18 mouse cellular contexts compared by ENCODE assay signal in genomic region chr14:54371460-54371859, GRCm38 (mm10). TPM values are rescaled to one million over a fixed set of nuclear protein-coding genes. Genes with fewer than 3 reads are reported as not detected.
DNase-seq lines count a peak whose midpoint lies in the region; ATAC-seq lines count a peak whose summit lies in the region.
"Had no signal": no experiment of that assay in that cellular context is flagged by ENCODE, and none has a peak within 500 bp of the region (broad histone marks: within the 10 kb centered on the region; RNA-seq: fewer than 3 reads in every experiment).

No protein-coding gene starts in this region.

- H3K9me3 ChIP-seq in kidney, embryonic 15.5 days (replicated peaks), result 0 out of 2 replicates have a peak, but pooled peaks cover 3% of the 10 kb centered on the region
- H3K9me3 ChIP-seq in embryonic facial prominence, embryonic 12.5 days, result peaks cover 4% of the 10 kb centered on the region; the same call in 1 of the 2 replicates
- no peaks in the 10 kb centered on the region for H3K9me3 ChIP-seq in forebrain, embryonic 16.5 days (ENCODE audit: control insufficient read depth, low read length)
- no peaks in the 10 kb centered on the region for H3K9me3 ChIP-seq in midbrain, embryonic 13.5 days
- H3K9me3 ChIP-seq: embryonic facial prominence, embryonic 13.5 days; heart, embryonic 10.5 days; limb, embryonic 13.5 days had no signal

- H3K4me1 ChIP-seq in kidney, embryonic 15.5 days, result no peaks in the 10 kb centered on the region
- no peaks in the 10 kb centered on the region for H3K4me1 ChIP-seq in embryonic facial prominence, embryonic 12.5 days
- H3K4me1 ChIP-seq in forebrain, embryonic 16.5 days (replicated peaks; ENCODE audit: control insufficient read depth, insufficient read depth, low read length), result no peaks in the 10 kb centered on the region
- H3K4me1 ChIP-seq in midbrain, embryonic 13.5 days (replicated peaks), result no peaks in the 10 kb centered on the region
- H3K4me1 ChIP-seq: embryonic facial prominence, embryonic 13.5 days; heart, embryonic 10.5 days; limb, embryonic 13.5 days had no signal

- H3K9ac ChIP-seq in kidney, embryonic 15.5 days, result no peak overlapping the region
- H3K9ac ChIP-seq in embryonic facial prominence, embryonic 12.5 days, result no peak overlapping the region
- H3K9ac ChIP-seq in forebrain, embryonic 16.5 days (replicated peaks; ENCODE audit: low read depth, low read length), result no peak overlapping the region
- H3K9ac ChIP-seq in midbrain, embryonic 13.5 days (replicated peaks), result no peak overlapping the region
- H3K9ac ChIP-seq: embryonic facial prominence, embryonic 13.5 days; limb, embryonic 13.5 days had no signal

- H3K27me3 ChIP-seq in kidney, embryonic 15.5 days, result no peaks in the 10 kb centered on the region
- H3K27me3 ChIP-seq in embryonic facial prominence, embryonic 12.5 days, result no peaks in the 10 kb centered on the region
- H3K27me3 ChIP-seq in forebrain, embryonic 16.5 days (replicated peaks; ENCODE audit: control insufficient read depth, insufficient read depth, low read length), result no peaks in the 10 kb centered on the region
- H3K27me3 ChIP-seq in midbrain, embryonic 13.5 days, result no peaks in the 10 kb centered on the region
- H3K27me3 ChIP-seq: embryonic facial prominence, embryonic 13.5 days; limb, embryonic 13.5 days had no signal

- no peak overlapping the region for H3K27ac ChIP-seq in kidney, embryonic 15.5 days
- no peak overlapping the region for H3K27ac ChIP-seq in embryonic facial prominence, embryonic 12.5 days
- no peak overlapping the region for H3K27ac ChIP-seq in forebrain, embryonic 16.5 days (ENCODE audit: low read length)
- H3K27ac ChIP-seq in midbrain, embryonic 13.5 days, result no peak overlapping the region
- H3K27ac ChIP-seq: embryonic facial prominence, embryonic 13.5 days; heart, embryonic 10.5 days; left cerebral cortex, adult 2 months; limb, embryonic 13.5 days; macrophage had no signal

- 89% methylated on average over 10 of the region's 10 CpGs for WGBS in kidney, embryonic 15.5 days
- WGBS in embryonic facial prominence, embryonic 12.5 days, result 97% methylated on average over 10 of the region's 10 CpGs
- 95% methylated on average over 10 of the region's 10 CpGs for WGBS in forebrain, embryonic 16.5 days
- WGBS in midbrain, embryonic 13.5 days, result 98% methylated on average over 10 of the region's 10 CpGs

- no peak for DNase-seq in kidney, postnatal 4 days
- DNase-seq in heart, adult 18-20 months, result no peak
- DNase-seq: cerebellum, postnatal 36 days; heart, postnatal 36 days; kidney, adult 2 months; lung, adult 18-20 months; right cerebral cortex, postnatal 4 days had no signal

- 0 out of 2 replicates have a peak, but pooled peaks have one; percentile 29 for ATAC-seq in kidney, embryonic 15.5 days (replicated peaks; ENCODE audit: low FRiP score)
- peak; percentile 67; the same call in 1 of the 2 replicates for ATAC-seq in embryonic facial prominence, embryonic 12.5 days (ENCODE audit: insufficient number of reproducible peaks, insufficient read depth, low FRiP score, low TSS enrichment)
- ATAC-seq in forebrain, embryonic 16.5 days, result peak; percentile 40
- peak; percentile 55 for ATAC-seq in midbrain, embryonic 13.5 days
- no peak for ATAC-seq in granulocyte monocyte progenitor cell, adult 5-6 weeks (replicated peaks; ENCODE audit: poor library complexity, severe bottlenecking)
- ATAC-seq in inflammation-experienced regulatory T-cells, adult 6 months, result no peak

- no peak overlapping the region for H3K4me2 ChIP-seq in kidney, embryonic 15.5 days
- H3K4me2 ChIP-seq in embryonic facial prominence, embryonic 12.5 days (replicated peaks), result no peak overlapping the region
- H3K4me2 ChIP-seq in forebrain, embryonic 16.5 days (ENCODE audit: low read length), result no peak overlapping the region
- no peak overlapping the region for H3K4me2 ChIP-seq in midbrain, embryonic 13.5 days (replicated peaks)
- H3K4me2 ChIP-seq: embryonic facial prominence, embryonic 13.5 days; limb, embryonic 13.5 days had no signal

- peaks cover 59% of the 10 kb centered on the region for H3K36me3 ChIP-seq in kidney, embryonic 15.5 days
- peaks cover 50% of the 10 kb centered on the region for H3K36me3 ChIP-seq in embryonic facial prominence, embryonic 12.5 days
- H3K36me3 ChIP-seq in forebrain, embryonic 16.5 days (ENCODE audit: control insufficient read depth, insufficient read depth), result peaks cover 41% of the 10 kb centered on the region
- H3K36me3 ChIP-seq in midbrain, embryonic 13.5 days, result peaks cover 49% of the 10 kb centered on the region

- H3K4me3 ChIP-seq in kidney, embryonic 15.5 days (replicated peaks), result no peak overlapping the region
- no peak overlapping the region for H3K4me3 ChIP-seq in embryonic facial prominence, embryonic 12.5 days
- H3K4me3 ChIP-seq in forebrain, embryonic 16.5 days (replicated peaks; ENCODE audit: low read length), result no peak overlapping the region
- no peak overlapping the region for H3K4me3 ChIP-seq in midbrain, embryonic 13.5 days (replicated peaks)
- H3K4me3 ChIP-seq: embryonic facial prominence, embryonic 13.5 days; heart, embryonic 10.5 days; left cerebral cortex, adult 2 months; limb, embryonic 13.5 days had no signal

RNA-seq across cellular contexts. Expression of gene Oxa1l, which starts 10.8 kb away (rescaled TPM):
- polyA plus RNA-seq in kidney, embryonic 15.5 days (2015; fragmentation: Nextera tagmentation; extraction: Ambion mirVana), result 50.9 and 61.0 TPM in 2 replicates
- 43.3 and 47.4 TPM in 2 replicates for polyA plus RNA-seq in embryonic facial prominence, embryonic 12.5 days (2016; fragmentation: Nextera tagmentation; extraction: Ambion mirVana)
- polyA plus RNA-seq in forebrain, embryonic 16.5 days (2015; fragmentation: Nextera tagmentation; extraction: Ambion mirVana), result 44.5 and 49.0 TPM in 2 replicates
- polyA plus RNA-seq in midbrain, embryonic 13.5 days (2015; fragmentation: Nextera tagmentation; extraction: Ambion mirVana), result 43.1 and 47.3 TPM in 2 replicates
- total RNA-seq in heart, adult 18-20 months (2021), result 10 to 100 TPM; 82.6 to 90.6 TPM
- total RNA-seq in granulocyte monocyte progenitor cell, adult 5-6 weeks (2014; fragmentation: Nextera tagmentation), result 43.2 and 53.8 TPM in 2 replicates
- 30.6 and 51.1 TPM in 2 replicates for total RNA-seq in granulocyte monocyte progenitor cell, adult 5-6 weeks (2017)
- polyA plus RNA-seq in inflammation-experienced regulatory T-cells, adult 6 months (2017; shearing (Covaris generic)), result 10 to 100 TPM; 65.9 to 91.6 (median 69.3) TPM

RNA-seq across cellular contexts. Expression of gene Slc7a7, which starts 46.1 kb away (rescaled TPM):
- polyA plus RNA-seq in kidney, embryonic 15.5 days (2015; fragmentation: Nextera tagmentation; extraction: Ambion mirVana), result 11.0 and 11.4 TPM in 2 replicates
- polyA plus RNA-seq in embryonic facial prominence, embryonic 12.5 days (2016; fragmentation: Nextera tagmentation; extraction: Ambion mirVana), result 4.8 and 5.2 TPM in 2 replicates
- polyA plus RNA-seq in forebrain, embryonic 16.5 days (2015; fragmentation: Nextera tagmentation; extraction: Ambion mirVana), result 3.9 and 4.9 TPM in 2 replicates
- polyA plus RNA-seq in midbrain, embryonic 13.5 days (2015; fragmentation: Nextera tagmentation; extraction: Ambion mirVana), result 5.3 and 5.9 TPM in 2 replicates
- 1 to 10 TPM; 4.8 to 6.5 TPM for total RNA-seq in heart, adult 18-20 months (2021)
- 10.3 and 10.7 TPM in 2 replicates for total RNA-seq in granulocyte monocyte progenitor cell, adult 5-6 weeks (2014; fragmentation: Nextera tagmentation)
- 3.0 and 3.1 TPM in 2 replicates for total RNA-seq in granulocyte monocyte progenitor cell, adult 5-6 weeks (2017)
- 1 to 10 TPM in 1 of 3 experiments, under 1 TPM in 2; 0.42 to 2.5 (median 0.49) TPM for polyA plus RNA-seq in inflammation-experienced regulatory T-cells, adult 6 months (2017; shearing (Covaris generic))

RNA-seq across cellular contexts. Expression of gene Mrpl52, which starts 55.2 kb away (rescaled TPM):
- 265 and 305 TPM in 2 replicates for polyA plus RNA-seq in kidney, embryonic 15.5 days (2015; fragmentation: Nextera tagmentation; extraction: Ambion mirVana)
- 253 and 263 TPM in 2 replicates for polyA plus RNA-seq in embryonic facial prominence, embryonic 12.5 days (2016; fragmentation: Nextera tagmentation; extraction: Ambion mirVana)
- polyA plus RNA-seq in forebrain, embryonic 16.5 days (2015; fragmentation: Nextera tagmentation; extraction: Ambion mirVana), result 229 and 239 TPM in 2 replicates
- 278 and 280 TPM in 2 replicates for polyA plus RNA-seq in midbrain, embryonic 13.5 days (2015; fragmentation: Nextera tagmentation; extraction: Ambion mirVana)
- total RNA-seq in heart, adult 18-20 months (2021), result 100 to 1,000 TPM; 122 to 150 TPM
- total RNA-seq in granulocyte monocyte progenitor cell, adult 5-6 weeks (2014; fragmentation: Nextera tagmentation), result 63.7 and 100 TPM in 2 replicates
- 34.0 and 40.1 TPM in 2 replicates for total RNA-seq in granulocyte monocyte progenitor cell, adult 5-6 weeks (2017)
- 100 to 1,000 TPM; 253 to 303 (median 292) TPM for polyA plus RNA-seq in inflammation-experienced regulatory T-cells, adult 6 months (2017; shearing (Covaris generic))

RNA-seq across cellular contexts. Expression of gene Mmp14, which starts 60.0 kb away (rescaled TPM):
- 155 and 168 TPM in 2 replicates for polyA plus RNA-seq in kidney, embryonic 15.5 days (2015; fragmentation: Nextera tagmentation; extraction: Ambion mirVana)
- 182 and 194 TPM in 2 replicates for polyA plus RNA-seq in embryonic facial prominence, embryonic 12.5 days (2016; fragmentation: Nextera tagmentation; extraction: Ambion mirVana)
- 49.4 and 62.3 TPM in 2 replicates for polyA plus RNA-seq in forebrain, embryonic 16.5 days (2015; fragmentation: Nextera tagmentation; extraction: Ambion mirVana)
- 50.1 and 55.9 TPM in 2 replicates for polyA plus RNA-seq in midbrain, embryonic 13.5 days (2015; fragmentation: Nextera tagmentation; extraction: Ambion mirVana)
- 10 to 100 TPM; 12.4 to 15.3 TPM for total RNA-seq in heart, adult 18-20 months (2021)
- total RNA-seq in granulocyte monocyte progenitor cell, adult 5-6 weeks (2014; fragmentation: Nextera tagmentation), result not detected in 2 replicates
- not detected in 2 replicates for total RNA-seq in granulocyte monocyte progenitor cell, adult 5-6 weeks (2017)
- under 1 TPM in 2 of 3 experiments, not detected in 1; 0.29 to 0.47 TPM for polyA plus RNA-seq in inflammation-experienced regulatory T-cells, adult 6 months (2017; shearing (Covaris generic))

Comparison
In these comparisons a context has a peak if more than half of its experiments do, and no peak if none do; other contexts are left out.
1. ATAC-seq: peak in kidney, embryonic 15.5 days (single experiment), embryonic facial prominence, embryonic 12.5 days (single experiment), forebrain, embryonic 16.5 days (single experiment) and midbrain, embryonic 13.5 days (single experiment); none in granulocyte monocyte progenitor cell, adult 5-6 weeks (single experiment) and inflammation-experienced regulatory T-cells, adult 6 months (single experiment).